Mouse (Mus musculus) ES-Bruce4 (cell line): Measurements from ENCODE around the gene Cox16.
"Not testable (repeated sequence)": the region's sequence is repeated elsewhere in the genome, so short reads cannot be mapped to it uniquely, and the experiment has no call there.

Experiments
- CTCF ChIP-seq: IDR thresholded peaks from one replicate; pipeline ENCODE4 v1.8.1; 2011; ENCODE audit warnings: low read depth, low read length
- EP300 ChIP-seq: IDR thresholded peaks from 2 replicates; pipeline ENCODE4 v1.6.1; 2011; ENCODE audit warnings: low read depth, low read length; ENCODE audit not compliant: insufficient read depth
- POLR2A ChIP-seq: IDR thresholded peaks from one replicate; pipeline ENCODE4 v1.8.1; 2011; ENCODE audit warnings: low read length; ENCODE audit not compliant: insufficient read depth

GRCm38 (mm10) chr12:81530587-81530986 is 45.7 kb upstream of the Cox16 start:
- not testable (repeated sequence) for TF ChIP-seq CTCF, POLR2A, EP300
